Mouse (Mus musculus) midbrain, embryonic 15.5 days (tissue): ENCODE measurements around the gene Cenpc1. TPM values are rescaled to one million over a fixed set of nuclear protein-coding genes. Genes with fewer than 3 reads are reported as not detected.

Experiments used
- ATAC-seq: fragments of 200-750 bp; cut with Nextera tagmentation; replicated peaks from 2 replicates; pipeline ENCODE4 v1.8.0; 2017; ENCODE audit warnings: moderate TSS enrichment
- H3K27ac ChIP-seq: fragments of 300-500 bp; sonication (generic); 2 replicates; pipeline ENCODE4 v1.5.1; 2015; ENCODE audit warnings: mild to moderate bottlenecking, inconsistent platforms
- H3K27me3 ChIP-seq: fragments of 300-500 bp; sonication (generic); replicated peaks from 2 replicates; pipeline ENCODE4 v1.6.1; 2015; ENCODE audit warnings: inconsistent platforms
- H3K36me3 ChIP-seq: fragments of 300-500 bp; sonication (generic); replicated peaks from 2 replicates; pipeline ENCODE4 v1.6.1; 2015; ENCODE audit warnings: inconsistent platforms
- H3K4me1 ChIP-seq: fragments of 300-500 bp; sonication (generic); 2 replicates; pipeline ENCODE4 v1.6.1; 2015; ENCODE audit warnings: inconsistent platforms
- H3K4me2 ChIP-seq: fragments of 300-500 bp; sonication (generic); 2 replicates; pipeline ENCODE4 v1.6.1; 2015; ENCODE audit warnings: inconsistent platforms, mild to moderate bottlenecking, moderate library complexity
- H3K4me3 ChIP-seq: fragments of 300-500 bp; sonication (generic); 2 replicates; pipeline ENCODE4 v1.5.1; 2015; ENCODE audit warnings: mild to moderate bottlenecking, inconsistent platforms
- H3K9ac ChIP-seq: fragments of 300-500 bp; sonication (generic); 2 replicates; pipeline ENCODE4 v1.6.1; 2015; ENCODE audit warnings: mild to moderate bottlenecking, inconsistent platforms
- H3K9me3 ChIP-seq: fragments of 300-500 bp; sonication (generic); 2 replicates; pipeline ENCODE4 v1.6.1; 2016; ENCODE audit warnings: inconsistent platforms
- WGBS: fragments of 180-500 bp; shearing (Covaris S2); methylation state at CpG from one replicate; pipeline ENCODE4 v1.1.7; 2015; ENCODE audit warnings: mixed read lengths; 5-methylcytosine and 5-hydroxymethylcytosine counted together
- polyA plus RNA-seq: library from polyadenylated mRNA; unstranded; fragments of >200 nt; fragmentation: Nextera tagmentation; extraction: Ambion mirVana; gene quantifications from 2 replicates; pipeline ENCODE4 v1.2.1, GENCODE M21; 2015

Gene Cenpc1
- polyA plus RNA-seq, 1 experiment from 2014 or later, result 32.6 TPM

DNA sequence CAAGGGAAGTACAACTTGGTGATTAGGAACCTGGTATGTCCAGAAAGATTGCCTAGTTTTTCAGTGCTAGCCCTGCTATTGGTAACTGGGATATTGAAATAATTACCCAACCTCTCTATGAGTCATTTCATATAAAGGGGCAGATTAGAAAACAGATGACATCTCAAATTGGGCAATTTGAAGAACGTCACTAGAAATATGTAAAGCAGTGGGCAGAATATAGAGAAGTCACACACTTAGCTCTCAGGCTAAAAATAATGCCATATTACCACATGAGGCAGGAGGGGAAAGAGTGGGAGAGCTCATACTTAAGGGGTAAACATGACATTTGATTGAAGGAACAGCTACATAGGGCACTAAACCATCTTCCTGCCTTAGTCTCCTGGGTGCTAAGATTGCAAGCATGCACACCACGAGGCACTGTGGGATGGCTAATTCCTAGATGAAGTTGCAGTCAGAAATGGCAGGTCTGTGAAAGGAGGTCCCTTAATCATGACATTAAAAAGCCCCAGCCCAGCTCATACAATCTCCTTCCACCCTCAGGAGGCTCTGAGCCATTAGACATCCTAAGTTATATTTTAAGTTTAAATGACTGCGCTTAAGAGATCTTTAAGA, 13.4 kb upstream of the Cenpc1 start:
- H3K4me2 ChIP-seq, result no peak overlapping the region
- no peak overlapping the region for H3K4me3 ChIP-seq
- H3K4me1 ChIP-seq, result no peaks in the 10 kb centered on the region
- no peaks in the 10 kb centered on the region for H3K9me3 ChIP-seq
- no peak overlapping the region for H3K9ac ChIP-seq
- no peaks in the 10 kb centered on the region for H3K36me3 ChIP-seq
- 85% methylated on average over 3 of the region's 3 CpGs for WGBS
- no peak for ATAC-seq
- no peaks in the 10 kb centered on the region for H3K27me3 ChIP-seq
- H3K27ac ChIP-seq, result no peak overlapping the region

DNA sequence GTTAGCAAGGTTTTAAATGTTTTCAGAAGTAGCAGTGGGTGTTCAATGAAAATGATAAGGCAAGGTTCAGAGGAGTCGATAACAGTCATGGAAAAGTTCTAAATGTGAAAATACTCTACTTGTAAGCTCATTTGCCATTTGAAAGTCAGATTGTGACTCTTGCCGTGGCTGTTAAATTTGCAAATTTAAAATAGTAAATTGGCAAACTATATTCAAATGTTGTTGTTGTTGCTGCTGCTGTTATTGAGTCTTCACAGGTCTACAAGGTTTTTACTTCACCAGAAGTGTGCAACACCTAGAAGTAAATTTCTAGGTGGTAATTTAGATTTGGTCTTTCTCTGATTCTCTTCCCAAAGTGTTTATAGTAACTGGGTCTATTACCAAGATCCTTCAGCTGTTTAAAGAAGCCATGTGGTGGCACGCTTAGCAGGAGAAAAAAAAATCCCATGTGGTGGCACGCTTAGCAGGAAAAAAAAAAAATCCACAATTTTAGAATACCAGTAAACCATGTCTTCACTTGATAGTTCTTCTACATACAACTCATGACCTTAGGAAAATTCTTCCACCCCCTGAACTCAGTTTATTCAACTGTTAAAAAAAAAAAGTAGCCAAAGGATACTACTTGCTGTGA, 7.5 kb upstream of the Cenpc1 start:
- ATAC-seq, result no peak
- Histone ChIP-seq H3K4me2 (no peak overlapping the region), H3K27ac (no peak overlapping the region), H3K4me1 (no peaks in the 10 kb centered on the region), H3K9ac (no peak overlapping the region), H3K27me3 (no peaks in the 10 kb centered on the region), H3K4me3 (no peak overlapping the region), H3K36me3 (no peaks in the 10 kb centered on the region), H3K9me3 (no peaks in the 10 kb centered on the region)
- WGBS, result 85% methylated on average over 4 of the region's 4 CpGs

DNA sequence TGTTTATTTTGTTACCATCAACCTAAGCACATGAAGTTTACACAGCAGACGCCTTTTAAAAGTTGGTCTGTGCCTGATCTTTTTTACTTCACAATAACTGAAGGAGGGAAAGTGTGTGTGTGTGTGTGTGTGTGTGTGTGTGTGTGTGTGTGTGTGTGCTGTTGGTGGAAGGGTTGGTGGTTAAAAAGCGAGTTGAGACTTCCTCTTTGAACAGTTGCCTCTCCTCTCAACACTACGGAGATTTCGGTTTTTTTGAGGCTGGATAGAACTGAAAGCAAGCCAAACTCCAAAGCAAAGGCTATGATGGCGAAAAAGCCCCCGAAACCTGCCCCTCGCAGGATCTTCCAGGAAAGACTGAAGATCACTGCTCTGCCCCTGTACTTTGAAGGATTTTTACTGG, 6.2 kb upstream of the Cenpc1 start, which contains the start of gene Stap1:
Stap1 (plus strand) TSS at position 209 of the 400 bp plus-strand sequence.
- no peaks in the 10 kb centered on the region for H3K27me3 ChIP-seq
- no peak for ATAC-seq
- WGBS, result 79% methylated on average over 7 of the region's 7 CpGs

DNA sequence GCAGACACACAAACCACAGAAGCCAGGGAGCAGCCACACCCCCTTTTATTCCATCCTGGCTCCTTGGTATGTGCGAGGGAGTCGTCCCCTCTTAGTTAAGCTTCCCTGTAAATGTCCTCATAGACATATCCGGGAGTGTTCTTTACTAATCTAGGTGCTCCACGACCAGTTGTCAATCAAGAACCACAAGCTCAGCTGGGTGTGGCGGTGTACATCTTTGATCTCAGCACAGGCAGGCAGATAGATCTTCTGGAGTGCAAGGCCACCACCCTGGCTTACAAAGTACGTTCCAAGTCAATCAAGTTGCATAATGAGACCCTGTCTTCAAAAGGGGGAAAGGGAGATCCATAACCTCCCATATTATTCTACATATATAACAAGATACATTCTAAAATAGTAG, 3.7 kb upstream of the Cenpc1 start:
- ATAC-seq, result no peak
- no peak overlapping the region for H3K27ac ChIP-seq
- H3K36me3 ChIP-seq, result no peaks in the 10 kb centered on the region
- peaks cover 9% of the 10 kb centered on the region for H3K4me1 ChIP-seq
- H3K4me2 ChIP-seq, result no peak overlapping the region
- H3K9me3 ChIP-seq, result no peaks in the 10 kb centered on the region
- no peak overlapping the region for H3K9ac ChIP-seq
- no peak overlapping the region for H3K4me3 ChIP-seq
- H3K27me3 ChIP-seq, result no peaks in the 10 kb centered on the region
- WGBS, result 70% methylated on average over 6 of the region's 6 CpGs

More for the DNA sequence above, 6.2 kb upstream of the Cenpc1 start, which contains the start of gene Stap1:
- H3K4me1 ChIP-seq, result no peaks in the 10 kb centered on the region; the same call in 1 of the 2 replicates
- no peaks in the 10 kb centered on the region for H3K36me3 ChIP-seq
- no peak within 1 kb of the TSS for H3K4me2 ChIP-seq
- no peaks in the 10 kb centered on the region for H3K9me3 ChIP-seq
- H3K27ac ChIP-seq, result no peak within 1 kb of the TSS
- no peak within 1 kb of the TSS for H3K9ac ChIP-seq
- no peak within 1 kb of the TSS for H3K4me3 ChIP-seq

DNA sequence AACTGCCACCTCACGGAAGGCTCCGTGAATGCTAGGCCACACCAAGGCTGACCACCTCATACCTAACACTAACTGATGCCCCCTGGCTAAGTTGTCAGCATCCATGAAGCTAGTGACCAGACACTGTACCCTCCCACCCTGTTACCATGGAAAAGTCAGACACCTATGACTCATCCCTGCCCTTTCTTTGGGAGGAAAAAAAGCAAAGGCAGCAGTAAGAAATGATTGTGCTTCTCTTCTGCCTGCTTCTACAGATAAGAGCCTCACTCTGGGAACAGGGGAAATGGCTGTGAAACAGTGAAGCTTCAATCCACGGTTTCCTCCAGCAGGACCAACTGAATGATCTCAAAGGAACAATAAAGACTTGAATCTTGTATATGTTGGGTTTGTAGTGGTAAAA, 3.1 kb upstream of the Cenpc1 start:
- no peak overlapping the region for H3K27ac ChIP-seq
- no peak overlapping the region for H3K9ac ChIP-seq
- no peaks in the 10 kb centered on the region for H3K9me3 ChIP-seq
- 83% methylated on average over 3 of the region's 3 CpGs for WGBS
- ATAC-seq, result no peak
- H3K36me3 ChIP-seq, result no peaks in the 10 kb centered on the region
- no peak overlapping the region for H3K4me2 ChIP-seq
- H3K4me1 ChIP-seq, result peaks cover 16% of the 10 kb centered on the region
- no peaks in the 10 kb centered on the region for H3K27me3 ChIP-seq
- no peak overlapping the region for H3K4me3 ChIP-seq

DNA sequence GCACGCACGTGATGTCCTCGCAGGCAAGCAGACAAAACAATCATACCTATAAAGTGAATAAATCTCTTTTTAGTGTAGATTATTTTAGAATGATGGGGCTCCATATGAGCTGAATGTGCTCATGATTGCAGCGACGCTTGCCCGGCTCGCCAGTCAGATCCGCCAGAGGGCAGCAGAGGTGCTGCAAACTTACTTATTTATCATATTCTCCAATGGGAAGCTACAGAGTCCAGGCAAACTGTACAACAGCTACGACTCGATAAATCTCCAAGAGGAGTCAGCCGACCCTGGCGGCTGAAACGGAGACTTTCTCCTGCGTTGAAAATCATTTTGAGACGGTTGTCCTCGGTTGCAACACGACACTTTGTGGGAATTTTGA, 1.2 kb upstream of the Cenpc1 start:
- peak overlapping the region; percentile 83 for H3K27ac ChIP-seq

DNA sequence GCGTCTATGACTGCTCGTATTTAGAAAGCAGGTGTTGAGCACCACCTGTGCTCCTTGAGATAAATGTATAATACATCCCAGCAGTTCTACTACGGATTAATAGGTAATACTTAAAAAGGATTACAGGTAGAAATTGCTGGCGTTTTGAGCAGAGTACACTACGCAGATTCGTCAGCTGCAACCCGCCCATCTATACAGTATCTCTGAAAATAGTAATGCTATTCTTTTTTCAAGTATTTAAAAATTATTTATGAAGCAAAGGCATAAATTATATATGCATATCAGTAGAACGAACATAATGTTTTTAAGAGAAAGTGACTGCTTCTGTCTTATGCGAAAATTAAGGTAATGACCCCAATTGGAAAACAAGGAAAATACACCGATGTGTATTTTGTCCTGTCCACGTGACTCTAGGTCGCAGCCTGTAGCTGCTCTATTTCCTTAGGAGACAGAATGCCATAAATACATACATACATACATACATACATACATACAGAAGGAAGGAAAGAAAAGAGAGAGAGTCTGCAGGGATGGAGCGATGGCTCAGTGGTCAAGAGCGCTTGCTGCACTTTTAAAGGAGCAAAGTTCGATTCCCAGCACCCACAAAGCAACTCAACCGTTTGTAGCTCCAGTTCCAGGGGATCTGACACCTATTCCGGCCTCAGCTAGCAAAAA, 630 bp upstream of the Cenpc1 start:
- no peaks in the 10 kb centered on the region for H3K27me3 ChIP-seq
- H3K9me3 ChIP-seq, result no peaks in the 10 kb centered on the region
- peaks cover 19% of the 10 kb centered on the region for H3K4me1 ChIP-seq
- peak; percentile 60 for ATAC-seq
- H3K4me3 ChIP-seq, result peak overlapping the region; percentile 59
- peak overlapping the region; percentile 71 for H3K4me2 ChIP-seq
- WGBS, result under 1% methylated on average over 17 of the region's 17 CpGs
- peak overlapping the region; percentile 83 for H3K27ac ChIP-seq
- peak overlapping the region; percentile 71; the same call in 1 of the 2 replicates for H3K9ac ChIP-seq
- no peaks in the 10 kb centered on the region for H3K36me3 ChIP-seq

More for the DNA sequence above, 1.2 kb upstream of the Cenpc1 start:
- peak overlapping the region; percentile 71 for H3K4me2 ChIP-seq
- no peaks in the 10 kb centered on the region for H3K36me3 ChIP-seq
- H3K4me1 ChIP-seq, result peaks cover 19% of the 10 kb centered on the region
- 0 out of 2 replicates have a peak overlapping the region, but pooled peaks have one; percentile 18 for H3K9ac ChIP-seq
- ATAC-seq, result peak; percentile 55
- no peaks in the 10 kb centered on the region for H3K27me3 ChIP-seq
- under 1% methylated on average over 17 of the region's 17 CpGs for WGBS
- H3K4me3 ChIP-seq, result peak overlapping the region; percentile 59
- H3K9me3 ChIP-seq, result no peaks in the 10 kb centered on the region

DNA sequence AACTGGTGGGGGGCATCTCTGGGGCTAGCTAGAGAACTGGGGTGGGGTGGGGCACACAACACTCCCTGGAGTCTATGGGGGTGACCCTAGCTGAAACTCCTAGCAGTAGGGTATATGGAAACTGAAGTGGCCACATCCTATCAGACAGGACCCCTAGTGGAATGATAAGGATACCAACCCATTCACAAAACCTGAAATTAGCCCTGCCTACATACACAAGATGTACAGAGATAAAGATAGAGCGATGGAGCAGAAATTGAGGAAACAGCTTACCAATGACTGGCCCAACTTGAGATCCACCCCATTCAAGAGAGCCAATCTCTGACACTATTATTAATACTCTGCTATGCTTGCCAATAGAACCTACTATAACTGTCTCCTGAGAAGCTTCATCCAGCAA, 1.9 kb downstream of the Cenpc1 start:
- Histone ChIP-seq H3K4me2 (peak overlapping the region; percentile 71; the same call in 1 of the 2 replicates), H3K9ac (no peak overlapping the region), H3K27ac (no peak overlapping the region), H3K4me3 (no peak overlapping the region), H3K36me3 (no peaks in the 10 kb centered on the region), H3K9me3 (no peaks in the 10 kb centered on the region), H3K27me3 (no peaks in the 10 kb centered on the region), H3K4me1 (peaks cover 19% of the 10 kb centered on the region)
- 100% methylated on average over 1 of the region's 1 CpGs for WGBS
- ATAC-seq, result no peak

DNA sequence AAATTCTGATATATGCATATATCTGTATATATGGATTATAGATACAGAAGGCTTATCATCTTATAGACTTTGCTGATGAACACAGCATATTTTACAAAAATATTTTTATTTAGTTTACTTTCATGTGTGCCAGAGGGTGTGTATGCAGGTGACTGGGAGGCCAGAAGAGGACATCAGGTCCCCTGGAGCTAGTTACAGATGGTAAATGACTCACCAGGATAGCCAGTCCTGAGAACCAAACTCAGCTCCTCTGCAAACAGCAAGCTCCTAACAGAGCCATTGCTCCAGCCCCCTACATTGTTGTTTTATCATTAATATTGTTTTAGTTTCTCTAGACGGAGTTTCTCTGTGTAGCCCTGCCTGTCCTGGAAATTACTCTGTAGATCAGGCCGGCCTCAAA, 35.6 kb downstream of the Cenpc1 start:
- Histone ChIP-seq H3K4me2 (no peak overlapping the region), H3K4me1 (no peaks in the 10 kb centered on the region), H3K36me3 (peaks cover 29% of the 10 kb centered on the region; the same call in 1 of the 2 replicates), H3K4me3 (no peak overlapping the region), H3K9me3 (no peaks in the 10 kb centered on the region), H3K27ac (no peak overlapping the region), H3K9ac (no peak overlapping the region), H3K27me3 (no peaks in the 10 kb centered on the region)
- no peak for ATAC-seq
- 92% methylated on average over 2 of the region's 2 CpGs for WGBS

DNA sequence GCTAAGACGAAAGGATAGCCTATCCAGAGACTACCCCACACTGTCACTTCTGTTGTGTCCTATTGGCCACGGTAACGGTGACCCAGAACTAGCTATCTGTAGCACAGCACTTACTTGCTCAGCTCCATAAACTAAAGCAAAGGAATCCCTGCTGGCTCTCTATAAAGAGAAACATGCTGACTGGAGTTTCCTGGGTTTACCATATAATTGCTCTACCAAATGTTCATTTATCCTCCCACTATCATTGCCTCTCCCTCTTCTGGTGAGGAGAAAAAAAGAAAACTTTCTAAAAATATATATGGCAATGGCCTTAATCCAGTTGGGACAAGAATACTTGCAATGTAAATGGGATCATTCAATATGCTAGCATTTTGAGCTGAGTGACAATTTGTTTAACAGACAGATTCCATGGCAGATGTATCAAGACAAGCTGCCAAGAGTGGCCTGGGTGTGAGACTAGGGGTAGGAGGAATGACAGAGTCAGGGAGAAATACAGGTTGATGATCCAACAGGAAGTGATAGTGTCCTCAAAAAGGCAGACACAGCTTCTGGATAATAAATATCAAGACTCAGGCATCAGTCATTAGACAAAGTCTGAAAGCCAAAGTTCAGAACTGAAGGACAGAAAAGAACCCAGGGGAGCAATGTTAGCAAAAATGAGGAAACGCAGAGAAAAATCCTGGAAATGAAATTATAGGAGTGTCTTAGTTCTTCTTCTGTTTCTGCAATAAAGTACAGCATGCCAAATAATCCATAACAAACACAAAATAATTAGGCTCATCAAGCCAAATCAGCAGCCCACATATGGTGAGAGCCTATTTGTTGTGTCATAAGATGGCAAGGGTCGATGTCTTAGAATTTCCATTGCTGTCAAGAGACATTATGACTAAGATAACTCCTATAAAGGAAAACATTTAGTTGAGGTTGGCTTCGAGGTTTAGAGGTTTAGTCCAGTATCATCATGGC, 68.6 kb downstream of the Cenpc1 start:
- no peak for ATAC-seq
- H3K27ac ChIP-seq, result no peak overlapping the region
- WGBS, result 93% methylated on average over 6 of the region's 6 CpGs

DNA sequence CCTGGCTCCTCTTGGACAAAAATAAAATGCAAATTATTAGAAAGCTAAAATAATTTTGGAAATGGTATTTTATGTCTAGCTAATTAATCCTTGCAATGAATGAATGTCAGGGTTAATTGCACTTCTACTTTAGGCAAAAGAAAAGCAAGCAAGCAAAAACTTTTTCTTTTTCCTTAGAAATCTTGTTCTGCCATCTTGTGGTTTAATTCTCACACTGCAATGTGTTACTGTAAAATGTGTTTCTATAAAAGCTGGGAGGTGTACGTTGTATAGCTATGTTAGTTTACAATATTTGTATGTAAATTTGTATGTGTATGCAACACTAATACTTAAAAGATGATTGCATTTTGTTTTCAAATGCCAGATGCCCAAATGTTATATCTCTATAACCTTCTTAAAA, 70.8 kb downstream of the Cenpc1 start:
- Histone ChIP-seq H3K27me3 (no peaks in the 10 kb centered on the region), H3K4me1 (no peaks in the 10 kb centered on the region), H3K9ac (no peak overlapping the region), H3K27ac (no peak overlapping the region), H3K4me2 (no peak overlapping the region), H3K4me3 (no peak overlapping the region), H3K36me3 (no peaks in the 10 kb centered on the region), H3K9me3 (no peaks in the 10 kb centered on the region)
- WGBS, result 57% methylated on average over 1 of the region's 1 CpGs
- ATAC-seq, result no peak

More for the DNA sequence above, 68.6 kb downstream of the Cenpc1 start:
- Histone ChIP-seq H3K9me3 (no peaks in the 10 kb centered on the region), H3K4me3 (no peak overlapping the region), H3K36me3 (no peaks in the 10 kb centered on the region), H3K27me3 (no peaks in the 10 kb centered on the region), H3K4me1 (no peaks in the 10 kb centered on the region), H3K9ac (no peak overlapping the region), H3K4me2 (no peak overlapping the region)
